Mouse (Mus musculus) right cerebral cortex, adult 2 months (tissue): ENCODE results near the gene Cblb.

ENCODE experiments used
- DNase-seq, 2 experiments: peaks; one replicate each; pipeline ENCODE4 v3.0.0; 2021 to 2022; ENCODE audit warnings: low spot score in 2 of 2

Cblb gene

DNA sequence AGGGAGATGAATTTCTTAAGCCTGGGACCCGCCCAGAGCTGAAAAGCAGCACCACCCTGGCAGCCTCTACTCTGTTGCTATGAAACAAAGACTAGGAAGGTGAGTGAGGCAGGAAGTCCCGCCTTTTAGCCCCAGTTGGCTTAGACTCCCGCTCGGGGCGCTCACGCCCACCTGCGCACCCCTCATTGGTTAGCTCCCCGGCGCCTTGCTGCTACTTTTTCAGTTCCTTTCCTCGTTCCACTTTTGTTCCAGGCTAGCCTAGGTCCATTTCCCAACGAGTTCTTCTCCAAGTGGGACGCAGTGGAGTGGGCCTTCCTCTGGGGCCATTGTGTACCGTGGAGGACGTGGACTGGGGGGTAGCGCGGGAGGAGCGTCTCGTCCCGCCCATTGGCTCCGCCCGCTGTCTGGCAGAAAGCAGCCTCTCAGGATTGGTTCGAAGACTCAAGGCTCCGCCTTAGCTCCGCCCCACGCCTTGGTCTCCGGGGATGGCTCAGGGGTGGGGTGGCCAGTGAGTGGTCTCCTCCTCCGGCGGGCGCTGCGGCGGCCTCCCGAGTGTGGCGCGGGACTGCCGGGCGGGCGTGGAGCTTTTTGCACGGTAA lies at the start of gene Cblb:
Gene Cblb, plus strand, starts transcription at position 135 of the 599 bp plus-strand sequence.
- DNase-seq, result peak; percentile 95

DNA sequence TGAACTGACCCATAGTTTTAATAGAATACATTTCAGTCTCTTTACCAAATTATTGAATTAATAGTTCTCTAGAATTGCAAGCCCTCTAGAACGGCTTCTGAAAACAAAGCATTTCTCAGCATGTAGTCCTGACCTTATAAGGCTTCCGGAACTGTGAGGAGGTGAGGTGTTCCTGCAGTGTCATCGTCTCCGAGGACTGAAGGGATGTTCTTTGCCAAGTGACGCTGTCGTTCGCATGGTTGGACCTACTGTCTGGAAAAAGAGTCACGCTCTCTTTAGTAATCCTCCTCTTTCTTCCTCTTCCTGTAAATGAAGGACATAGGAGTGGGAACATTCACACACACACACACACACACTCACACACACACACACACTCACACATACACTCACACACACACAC lies 45.6 kb upstream of the Cblb start:
- no peak for DNase-seq

DNA sequence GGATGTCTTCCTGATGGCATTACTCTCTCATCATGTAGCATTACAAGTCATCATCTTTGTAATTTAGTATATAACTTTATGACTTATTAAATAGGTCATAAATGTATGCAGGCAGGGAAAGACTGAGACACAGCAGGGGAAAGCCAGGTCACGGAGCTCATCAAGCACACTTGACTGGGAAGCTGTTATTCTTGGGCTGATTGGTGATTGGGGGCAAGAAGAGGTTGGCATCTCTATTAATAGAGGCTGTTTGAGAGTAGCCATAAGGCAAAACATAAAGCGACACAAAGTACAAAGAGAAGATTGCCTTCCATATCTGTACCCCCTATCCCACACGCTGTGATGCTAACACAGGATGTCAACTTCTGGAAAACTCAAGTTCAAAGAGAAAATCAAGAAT lies 44.8 kb upstream of the Cblb start:
- DNase-seq, result no peak

DNA sequence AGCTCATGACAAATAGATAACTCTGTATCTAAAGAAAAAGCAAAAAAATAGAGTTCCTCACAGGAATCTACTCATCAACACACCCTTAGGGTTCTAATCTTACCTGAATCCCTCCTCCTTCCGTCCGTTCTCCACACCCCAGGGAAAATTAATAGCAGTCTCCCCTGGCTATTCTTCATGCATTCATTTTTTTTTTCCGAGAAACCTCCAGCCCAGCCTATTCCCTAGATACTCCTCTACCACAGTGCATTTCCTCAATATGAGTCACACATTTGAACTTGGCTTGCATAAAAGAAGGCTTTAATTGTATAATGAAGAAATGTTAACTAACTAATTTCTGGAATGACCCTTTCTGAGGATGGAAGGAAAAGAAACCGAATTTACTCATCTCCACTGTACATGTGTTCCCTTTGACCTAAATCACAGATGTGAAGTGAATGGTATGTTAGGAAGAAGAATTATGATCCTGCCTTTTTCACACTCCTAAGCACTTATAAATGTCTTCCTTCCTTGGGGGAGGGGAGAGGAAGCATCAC lies 43.9 kb upstream of the Cblb start:
- no peak for DNase-seq

DNA sequence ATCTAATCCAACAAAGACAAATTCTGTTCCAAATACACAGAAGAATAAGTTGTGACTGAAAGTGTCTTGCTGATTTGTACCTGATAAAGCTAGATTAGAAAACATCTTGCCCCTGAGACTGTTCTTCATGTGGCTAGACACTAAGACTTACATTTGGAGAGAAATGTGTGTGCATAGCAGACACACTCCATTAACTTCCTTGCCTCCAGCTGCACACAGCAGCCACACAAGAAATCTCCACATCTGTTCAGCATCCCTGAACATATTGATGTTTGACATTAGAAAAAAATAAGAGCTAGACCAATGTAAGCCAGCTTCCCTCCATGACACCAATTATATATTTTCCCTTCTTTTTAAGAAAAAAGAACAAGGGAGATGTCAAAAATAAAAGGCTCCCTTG lies 43.0 kb upstream of the Cblb start:
- DNase-seq, result no peak

DNA sequence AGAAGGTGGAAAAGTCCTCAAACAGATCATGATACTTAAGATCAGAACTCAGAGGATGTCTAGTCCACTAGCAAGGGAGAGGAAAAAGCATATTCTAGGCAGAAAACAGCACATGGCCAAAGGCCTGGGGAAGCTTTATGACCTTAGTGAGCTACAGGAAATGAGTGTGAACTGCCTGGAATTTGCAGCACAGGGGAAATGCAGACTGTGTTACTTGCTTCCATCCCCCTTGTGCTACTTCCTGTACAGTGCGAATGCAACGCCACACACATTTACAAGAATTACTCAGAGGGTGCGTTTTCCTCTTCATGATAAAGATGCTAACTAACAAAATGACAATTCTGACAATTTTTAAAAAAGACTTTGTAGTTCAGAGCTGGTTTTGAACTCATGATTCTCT lies 41.8 kb upstream of the Cblb start:
- no peak for DNase-seq

DNA sequence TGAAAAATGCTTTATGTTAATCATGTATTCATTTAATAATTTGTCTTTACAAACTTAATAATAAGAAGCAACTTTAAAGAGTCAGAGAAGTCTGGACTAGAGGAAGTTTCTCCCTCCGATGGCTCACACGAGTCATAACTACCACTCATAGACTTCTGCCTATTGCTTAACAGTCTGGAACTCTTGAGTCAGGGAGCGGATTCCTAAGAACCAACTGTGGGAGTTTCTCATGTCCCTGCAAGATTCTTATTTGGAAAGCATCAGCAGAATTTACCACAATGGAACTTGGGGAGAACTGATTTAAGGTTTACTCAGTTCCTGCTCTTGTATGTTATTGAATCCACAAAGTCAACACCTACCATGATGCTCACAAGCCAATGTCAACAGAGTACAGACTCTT lies 31.0 kb upstream of the Cblb start:
- DNase-seq, result no peak

DNA sequence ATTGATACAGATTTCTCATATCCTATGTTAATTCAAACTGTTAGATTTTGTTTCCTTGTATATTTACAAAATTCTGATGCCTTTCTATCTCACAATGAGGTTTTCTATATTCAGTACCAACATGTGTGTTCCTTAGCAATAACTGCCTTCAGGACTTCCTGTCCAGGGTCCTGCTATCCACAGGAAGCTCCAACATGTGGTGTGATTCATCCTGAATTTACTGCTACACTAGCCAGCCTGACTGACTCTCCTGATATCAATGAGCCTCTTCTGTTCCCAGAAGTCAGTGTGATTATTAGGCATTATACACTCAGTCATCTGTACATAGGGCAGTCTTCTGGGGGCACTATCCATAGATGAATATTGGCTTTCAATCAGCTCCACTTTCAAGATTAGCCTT lies 30.2 kb upstream of the Cblb start:
- no peak for DNase-seq

DNA sequence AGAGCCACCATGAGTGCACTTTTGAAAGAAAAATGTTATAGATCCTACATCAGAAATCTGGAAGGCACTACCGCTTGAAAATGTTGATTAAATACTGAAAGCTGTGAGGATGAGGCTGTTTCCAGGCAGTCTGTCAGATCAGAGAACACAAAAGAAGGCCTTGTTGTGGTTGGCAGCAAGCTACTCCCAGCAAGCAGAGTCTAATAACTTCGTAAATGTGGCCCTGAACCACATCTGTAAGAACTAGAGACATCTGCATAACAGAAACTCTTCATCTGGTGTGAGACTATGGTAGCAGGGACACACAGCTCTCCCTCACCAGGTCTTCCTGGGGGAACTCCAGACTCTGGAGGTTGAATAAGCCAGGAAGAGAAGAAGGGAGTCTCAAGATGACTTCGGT lies 24.0 kb upstream of the Cblb start:
- no peak for DNase-seq

DNA sequence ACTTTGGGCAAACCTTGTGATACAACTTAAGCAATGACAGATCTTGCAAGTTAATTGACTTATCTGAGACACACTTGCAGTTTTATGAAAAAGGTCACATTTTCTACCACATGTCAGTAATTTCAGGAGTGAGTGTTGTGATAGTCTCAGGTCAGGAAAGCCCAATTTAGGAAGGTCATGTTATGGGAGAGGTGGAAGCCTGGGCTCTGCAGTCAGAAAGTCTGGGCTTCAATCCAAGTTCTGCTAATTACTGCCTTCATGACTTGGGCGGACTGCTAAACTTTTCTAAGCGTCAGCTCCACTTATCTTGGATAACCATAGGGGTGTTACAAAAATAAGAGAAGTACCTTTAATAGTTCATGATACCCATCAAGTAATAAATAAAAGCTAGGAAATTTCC lies 22.6 kb upstream of the Cblb start:
- DNase-seq, result no peak

DNA sequence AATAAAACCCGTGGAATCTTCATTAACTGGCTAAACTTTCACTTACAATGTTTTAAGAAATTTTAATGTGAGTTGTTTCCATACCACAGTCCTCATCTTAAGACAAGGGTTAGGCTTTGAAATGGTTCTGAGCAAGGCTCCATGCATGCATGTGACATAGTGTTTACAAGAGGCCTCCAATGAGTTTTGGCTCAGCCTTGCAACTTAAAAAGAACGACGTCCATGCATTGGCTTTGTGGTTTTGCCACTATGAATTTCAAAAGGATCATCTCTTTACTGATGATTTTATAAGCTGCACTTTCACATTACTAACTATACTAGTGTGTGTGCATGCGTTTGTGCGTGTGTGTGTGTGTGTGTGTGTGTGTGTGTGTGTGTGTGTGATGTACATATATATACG lies 21.6 kb upstream of the Cblb start:
- DNase-seq, result no peak

DNA sequence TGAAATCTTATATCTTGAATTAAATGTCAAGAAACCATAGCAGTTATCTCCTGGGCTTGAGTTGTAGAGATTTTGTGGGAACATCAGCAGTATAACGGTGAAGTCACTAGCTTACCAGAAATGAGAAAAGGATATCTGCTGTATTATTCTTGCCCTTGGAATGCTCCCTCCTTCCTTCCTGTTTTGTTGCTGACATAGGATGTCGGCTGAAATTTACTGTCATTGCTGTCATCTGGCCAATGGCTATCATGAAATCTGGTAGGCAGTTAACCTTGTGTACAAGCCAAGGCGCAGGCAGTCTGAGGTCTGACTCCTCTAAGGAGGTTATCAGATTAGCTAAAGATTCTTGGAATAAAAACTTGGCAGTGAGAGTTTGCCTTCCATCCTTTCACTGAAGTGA lies 18.0 kb upstream of the Cblb start:
- DNase-seq, result no peak

DNA sequence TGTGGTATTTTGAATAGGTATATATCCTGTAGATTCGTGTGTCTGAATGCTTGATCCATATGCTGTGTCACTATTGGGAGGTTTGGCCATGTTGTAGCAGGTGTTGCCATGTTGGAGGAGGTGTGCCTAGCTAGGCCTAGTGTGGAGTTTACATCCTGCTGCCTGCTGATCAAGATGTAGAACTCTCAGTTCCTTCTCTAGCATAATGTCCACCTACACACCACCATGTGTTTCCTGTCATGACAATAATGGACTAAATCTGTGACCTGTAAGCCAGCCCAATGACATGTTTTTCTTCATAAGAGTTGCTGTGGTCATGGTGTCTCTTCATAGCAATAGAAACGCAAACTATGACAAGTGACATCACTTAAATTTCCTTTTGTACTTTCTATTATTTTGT lies 17.2 kb upstream of the Cblb start:
- DNase-seq, result no peak

DNA sequence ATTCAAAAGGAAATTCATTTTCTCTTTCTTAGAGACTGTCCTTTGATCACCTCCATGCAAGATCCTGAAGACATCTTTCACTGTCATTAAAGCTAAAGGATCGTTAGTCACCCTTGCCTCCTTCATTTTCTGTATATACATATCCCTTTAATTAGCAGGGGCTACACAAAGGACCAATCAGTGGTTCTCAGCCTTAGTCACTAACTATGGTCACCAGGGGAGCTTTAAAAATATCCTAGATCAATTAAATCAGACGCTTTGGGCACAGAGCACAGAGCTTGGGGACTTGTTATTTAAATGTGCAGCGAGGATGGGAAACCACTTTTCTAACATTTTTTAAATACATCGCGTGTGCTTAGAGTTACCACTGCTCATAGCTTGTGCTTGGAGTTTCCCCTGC lies 7.6 kb upstream of the Cblb start:
- DNase-seq, result no peak

DNA sequence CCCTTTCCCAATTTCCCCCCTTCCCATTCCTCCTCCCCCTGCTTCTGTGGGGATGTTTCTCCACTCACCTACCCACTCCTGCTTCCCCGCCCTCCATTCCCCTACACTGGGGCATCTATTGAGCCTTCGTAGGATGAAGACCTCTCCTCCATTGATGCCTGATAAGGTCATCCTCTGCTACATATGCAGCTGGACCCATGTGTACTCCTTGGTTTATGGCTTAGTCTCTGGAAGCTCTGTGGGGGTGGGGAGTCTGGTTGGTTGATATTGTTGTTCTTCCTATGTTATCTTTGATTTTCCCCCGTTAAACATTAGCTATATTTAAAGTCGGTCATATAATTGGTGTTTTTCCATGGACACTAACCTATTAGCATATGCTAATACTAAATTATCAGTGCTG lies 3.7 kb upstream of the Cblb start:
- DNase-seq, result no peak

DNA sequence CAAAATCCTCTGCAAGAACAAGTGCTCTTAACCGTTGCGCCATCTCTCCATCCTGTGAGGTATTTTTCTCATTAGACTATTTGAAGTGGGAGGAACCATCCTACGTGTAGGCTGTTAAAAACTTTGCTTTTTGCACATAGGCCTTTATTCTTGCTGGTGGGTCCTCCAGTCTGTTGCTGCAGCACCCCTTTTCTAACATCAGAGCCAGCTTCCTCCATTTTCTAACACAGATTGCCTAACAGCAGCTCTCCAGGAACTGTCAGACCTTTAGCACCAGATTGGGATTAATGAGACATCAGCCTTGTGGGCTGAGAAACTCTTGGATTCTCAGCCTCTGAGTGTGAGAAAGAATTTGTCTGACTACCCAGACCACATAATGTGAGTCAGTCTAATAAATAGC lies 2.0 kb upstream of the Cblb start:
- no peak for DNase-seq

DNA sequence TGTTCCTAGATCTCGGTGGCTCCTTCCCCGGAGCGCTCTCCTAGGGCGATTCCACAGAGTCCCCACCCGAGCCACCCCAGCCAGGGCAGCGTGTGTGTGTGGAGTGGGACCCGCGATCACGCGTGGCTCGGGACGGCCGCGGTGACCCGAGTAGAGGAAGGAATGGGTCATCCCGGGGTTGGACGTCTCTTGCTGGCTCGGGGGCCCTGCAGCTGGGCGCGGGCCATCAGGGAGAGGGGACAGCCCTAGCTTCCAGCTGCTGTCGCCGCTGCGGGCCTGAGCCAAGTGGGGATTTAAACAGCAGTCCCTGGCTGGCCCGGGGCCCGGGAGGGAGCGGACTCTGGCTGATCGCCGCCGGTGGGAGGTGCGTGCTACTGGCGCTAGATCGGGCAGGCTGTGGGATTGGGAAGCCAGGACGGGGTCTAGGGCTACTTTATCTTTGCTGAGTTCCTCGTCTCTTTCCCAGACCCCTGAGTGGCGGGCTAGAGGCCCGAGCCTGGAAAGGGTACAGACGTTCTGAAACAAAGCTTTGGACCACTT lies 757 bp downstream of the Cblb start:
- DNase-seq, result peak; percentile 77 to 87

DNA sequence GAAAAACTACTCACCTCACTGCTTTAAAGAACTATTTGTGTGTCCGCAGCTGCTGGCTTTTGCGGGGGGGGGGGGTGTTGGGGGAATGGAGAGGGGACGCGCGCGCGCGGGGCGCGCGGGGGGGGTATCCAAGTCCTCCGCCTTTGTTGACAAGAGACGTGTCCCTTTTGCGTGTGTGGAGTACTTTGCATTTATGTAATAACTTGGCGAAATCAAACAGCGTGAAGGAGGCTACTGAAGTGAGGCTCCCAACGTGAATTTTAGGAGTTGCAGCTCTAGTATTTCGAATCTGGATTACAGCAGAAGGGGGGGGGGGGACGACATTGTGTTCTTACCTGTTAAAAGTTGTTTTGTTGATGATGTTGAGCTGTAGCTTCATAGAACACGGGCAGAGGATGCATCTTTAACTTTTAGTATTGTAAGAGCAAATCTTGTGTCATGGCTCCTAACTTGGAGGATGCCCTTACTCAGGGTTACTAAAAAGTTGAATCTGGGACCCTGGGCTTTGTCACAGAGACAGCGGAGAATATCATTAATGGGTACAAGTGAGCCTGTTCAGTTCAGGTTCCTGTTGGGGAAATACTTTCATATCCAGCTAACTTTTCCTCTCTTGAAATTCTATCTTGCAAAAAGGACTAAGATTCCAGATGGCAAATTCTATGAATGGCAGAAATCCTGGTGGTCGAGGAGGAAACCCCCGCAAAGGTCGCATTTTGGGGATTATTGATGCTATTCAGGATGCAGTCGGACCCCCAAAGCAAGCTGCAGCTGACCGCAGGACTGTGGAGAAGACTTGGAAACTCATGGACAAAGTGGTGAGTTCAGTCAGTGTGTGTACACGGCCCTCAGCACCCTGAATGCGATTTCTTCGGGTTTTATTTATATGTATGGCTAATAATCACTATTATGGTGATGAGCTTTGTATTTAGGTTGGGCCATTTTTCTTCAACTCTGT lies 1.6 kb downstream of the Cblb start:
- DNase-seq, result no peak

DNA sequence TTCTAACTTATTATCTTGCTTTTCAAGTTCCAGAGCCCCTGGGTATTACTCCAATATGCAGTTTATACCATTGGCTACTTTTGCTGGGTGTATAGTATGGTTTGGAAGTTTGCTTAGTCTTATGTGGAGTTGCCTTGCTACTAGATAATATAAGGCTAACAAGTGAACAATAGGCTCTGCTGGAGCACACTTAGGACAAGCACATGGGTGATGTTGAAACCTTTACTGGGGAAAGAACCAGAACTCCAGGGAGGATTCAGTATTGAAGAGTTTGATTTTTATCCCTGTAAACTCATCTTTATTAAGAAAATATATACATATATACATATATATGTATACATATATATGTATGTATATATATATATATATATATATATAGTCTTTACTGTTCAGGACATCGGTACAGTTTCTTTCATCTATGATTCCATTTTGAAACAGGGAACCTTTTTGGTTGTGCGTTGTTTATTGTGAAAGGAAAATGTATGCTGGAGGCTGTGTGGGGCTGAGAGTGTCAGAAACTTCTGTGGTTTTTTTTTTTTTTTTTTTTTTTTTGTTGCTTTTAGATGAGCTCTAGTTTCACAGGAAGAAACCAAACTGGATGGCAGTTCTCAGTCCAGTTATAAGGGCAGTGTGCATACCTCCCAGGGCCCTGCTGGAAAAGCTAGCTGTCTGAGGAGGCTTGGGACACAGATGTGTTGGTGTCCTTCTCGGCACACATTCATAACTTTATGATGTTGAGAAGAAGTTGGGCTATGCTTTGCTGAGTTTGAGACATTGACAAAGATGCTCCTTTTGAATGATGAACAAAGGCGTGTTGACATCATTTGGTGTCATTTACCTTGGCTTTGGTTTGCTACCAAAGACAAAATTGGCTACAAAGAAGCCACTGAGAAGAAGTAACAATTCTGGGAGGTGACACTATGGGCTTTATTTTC lies 2.6 kb downstream of the Cblb start:
- DNase-seq, result no peak

DNA sequence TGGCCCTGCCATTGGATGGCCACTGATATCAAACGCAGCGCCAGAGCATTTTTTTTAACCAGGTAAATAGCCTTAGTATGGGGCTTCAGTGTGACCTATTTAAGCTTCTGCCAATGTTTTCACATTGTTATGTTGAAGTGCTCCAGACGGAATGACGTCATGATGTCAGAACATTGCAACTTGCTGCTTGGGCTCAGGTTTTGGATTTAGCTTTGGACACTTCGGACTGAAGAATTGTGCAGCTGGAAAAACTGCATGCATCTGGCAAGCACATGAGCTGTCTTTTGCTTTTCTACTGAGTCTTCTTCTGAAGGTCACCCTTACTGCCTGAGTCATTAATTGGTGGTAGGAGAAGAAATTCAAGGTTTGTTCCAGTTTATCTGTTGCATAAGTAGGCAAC lies 3.3 kb downstream of the Cblb start:
- no peak for DNase-seq

DNA sequence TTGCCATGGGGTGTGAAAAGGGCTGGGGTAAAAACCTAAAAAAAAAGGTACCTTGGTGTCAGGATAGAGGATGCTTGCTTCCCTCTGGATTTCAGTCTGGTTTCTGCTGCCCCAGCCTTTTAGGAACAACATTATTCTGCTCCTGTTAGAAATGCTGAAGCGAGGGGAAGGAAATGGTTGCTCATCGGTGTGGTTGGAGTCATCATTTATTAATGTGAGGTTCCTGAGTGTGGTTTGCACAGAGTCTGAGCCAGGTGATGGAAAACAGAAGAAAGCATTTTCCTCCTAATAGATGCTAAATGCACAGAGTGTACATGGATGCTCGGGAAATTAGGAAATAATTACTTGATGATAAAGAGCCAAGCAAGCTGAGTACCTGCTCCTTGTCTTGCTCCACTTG lies 5.3 kb downstream of the Cblb start:
- DNase-seq, result no peak

DNA sequence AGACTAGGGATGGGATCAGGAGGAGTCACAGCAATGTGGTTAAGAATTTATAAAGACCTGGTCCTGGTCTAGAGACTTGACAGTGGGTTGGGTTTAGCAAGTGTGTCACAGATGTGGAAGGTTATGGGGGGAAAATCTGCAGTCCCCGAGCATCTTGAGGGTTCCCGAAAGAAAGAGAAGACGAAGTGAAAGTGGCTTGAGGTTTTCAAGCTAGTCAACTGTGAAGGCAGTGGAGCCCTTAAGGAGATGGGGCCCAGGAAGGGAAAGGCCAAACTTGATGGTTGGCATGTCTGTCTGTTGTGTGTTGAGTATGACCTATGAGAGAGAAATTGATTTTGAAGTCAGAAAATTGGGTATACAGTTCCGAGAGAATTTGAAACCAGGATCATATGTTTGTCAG lies 7.3 kb downstream of the Cblb start:
- DNase-seq, result no peak
